Mouse (Mus musculus): ENCODE measurements around the gene Greb1. TPM values are rescaled to one million over a fixed set of nuclear protein-coding genes. Genes with fewer than 3 reads are reported as not detected.

Gene Greb1
- polyA plus RNA-seq, 1 experiment from 2014 or later: 17.2 TPM

GRCm38 (mm10) chr12:16656906-16657875 is 143.5 kb downstream of the Greb1 start:
- DNase-seq (ENCODE audit: low spot score): no peak
- Histone ChIP-seq H3K9me3 (no peaks in the 10 kb centered on the region), H3K4me3 (no peak overlapping the region), H3K27me3 (replicated peaks; ENCODE audit: low read depth, poor library complexity, severe bottlenecking) (peaks cover 43% of the 10 kb centered on the region), H3K4me1 (peaks cover 7% of the 10 kb centered on the region; the same call in 1 of the 2 replicates), H3K27ac (replicated peaks) (no peak overlapping the region), H3K36me3 (replicated peaks) (no peaks in the 10 kb centered on the region)
- 84% methylated on average over 5 of the region's 5 CpGs for WGBS

- H3K27ac ChIP-seq (replicated peaks): no peak overlapping the region
- H3K27me3 ChIP-seq (replicated peaks; ENCODE audit: low read depth, poor library complexity, severe bottlenecking): peaks cover 51% of the 10 kb centered on the region
- peaks cover 7% of the 10 kb centered on the region; the same call in 1 of the 2 replicates for H3K4me1 ChIP-seq
- H3K4me3 ChIP-seq: no peak overlapping the region
- H3K9me3 ChIP-seq: no peaks in the 10 kb centered on the region
- H3K36me3 ChIP-seq (replicated peaks): no peaks in the 10 kb centered on the region
- no peak for DNase-seq (ENCODE audit: low spot score)
- WGBS: 76% methylated on average over 4 of the region's 4 CpGs
Observed at GRCm38 (mm10) chr12:16655604-16656003, 145.1 kb downstream of the Greb1 start.

GRCm38 (mm10) chr12:16653332-16654093 is 147.2 kb downstream of the Greb1 start, which contains the start of gene Ntsr2:
Gene Ntsr2 (plus strand): TSS chr12:16653382.
- peak; percentile 83 for DNase-seq (ENCODE audit: low spot score)
- Histone ChIP-seq H3K27ac (replicated peaks) (no peak within 1 kb of the TSS), H3K36me3 (replicated peaks) (no peaks in the 10 kb centered on the region), H3K27me3 (replicated peaks; ENCODE audit: low read depth, poor library complexity, severe bottlenecking) (peaks cover 51% of the 10 kb centered on the region), H3K4me1 (peaks cover 7% of the 10 kb centered on the region; the same call in 1 of the 2 replicates), H3K4me3 (peak within 1 kb of the TSS; percentile 23; the same call in 1 of the 2 replicates), H3K9me3 (no peaks in the 10 kb centered on the region)
- WGBS: 7% methylated on average over 58 of the region's 58 CpGs

GRCm38 (mm10) chr12:16649819-16650218 is 150.9 kb downstream of the Greb1 start:
- no peak for DNase-seq (ENCODE audit: low spot score)
- no peak overlapping the region for H3K4me3 ChIP-seq
- peaks cover 11% of the 10 kb centered on the region; the same call in 1 of the 2 replicates for H3K4me1 ChIP-seq
- H3K36me3 ChIP-seq (replicated peaks): no peaks in the 10 kb centered on the region
- 88% methylated on average over 6 of the region's 6 CpGs for WGBS
- H3K27me3 ChIP-seq (replicated peaks; ENCODE audit: low read depth, poor library complexity, severe bottlenecking): peaks cover 33% of the 10 kb centered on the region
- no peak overlapping the region for H3K27ac ChIP-seq (replicated peaks)
- H3K9me3 ChIP-seq: no peaks in the 10 kb centered on the region

- WGBS: 91% methylated on average over 6 of the region's 6 CpGs
- peaks cover 18% of the 10 kb centered on the region for H3K27me3 ChIP-seq (replicated peaks; ENCODE audit: low read depth, poor library complexity, severe bottlenecking)
Observed at GRCm38 (mm10) chr12:16648273-16648672, 152.4 kb downstream of the Greb1 start.

GRCm38 (mm10) chr12:16646780-16647409 is 153.8 kb downstream of the Greb1 start:
- WGBS: 48% methylated on average over 9 of the region's 9 CpGs
- no peaks in the 10 kb centered on the region for H3K9me3 ChIP-seq
- H3K36me3 ChIP-seq (replicated peaks): no peaks in the 10 kb centered on the region
- H3K27ac ChIP-seq (replicated peaks): no peak overlapping the region; the same call in 1 of the 2 replicates
- H3K27me3 ChIP-seq (replicated peaks; ENCODE audit: low read depth, poor library complexity, severe bottlenecking): peaks cover 4% of the 10 kb centered on the region; the same call in 1 of the 2 replicates
- peaks cover 16% of the 10 kb centered on the region for H3K4me1 ChIP-seq
- no peak overlapping the region for H3K4me3 ChIP-seq
- DNase-seq (ENCODE audit: low spot score): no peak

More at GRCm38 (mm10) chr12:16648273-16648672, 152.4 kb downstream of the Greb1 start:
- Histone ChIP-seq H3K27ac (replicated peaks) (no peak overlapping the region), H3K4me3 (no peak overlapping the region), H3K4me1 (peaks cover 17% of the 10 kb centered on the region), H3K9me3 (no peaks in the 10 kb centered on the region), H3K36me3 (replicated peaks) (no peaks in the 10 kb centered on the region)
- DNase-seq (ENCODE audit: low spot score): no peak

- Histone ChIP-seq H3K27me3 (replicated peaks; ENCODE audit: low read depth, poor library complexity, severe bottlenecking) (no peaks in the 10 kb centered on the region), H3K4me1 (peaks cover 16% of the 10 kb centered on the region), H3K27ac (replicated peaks) (0 out of 2 replicates have a peak overlapping the region, but pooled peaks have one; percentile 77), H3K4me3 (no peak overlapping the region), H3K36me3 (replicated peaks) (no peaks in the 10 kb centered on the region), H3K9me3 (no peaks in the 10 kb centered on the region)
- 64% methylated on average over 8 of the region's 8 CpGs for WGBS
- DNase-seq (ENCODE audit: low spot score): peak; percentile 20
Observed at GRCm38 (mm10) chr12:16644698-16645097, 156.0 kb downstream of the Greb1 start.

- no peaks in the 10 kb centered on the region for H3K27me3 ChIP-seq (replicated peaks; ENCODE audit: low read depth, poor library complexity, severe bottlenecking)
- no peaks in the 10 kb centered on the region for H3K36me3 ChIP-seq (replicated peaks)
- 57% methylated on average over 12 of the region's 12 CpGs for WGBS
- H3K27ac ChIP-seq (replicated peaks): peak overlapping the region; percentile 77
- no peaks in the 10 kb centered on the region for H3K9me3 ChIP-seq
- peaks cover 16% of the 10 kb centered on the region for H3K4me1 ChIP-seq
- no peak for DNase-seq (ENCODE audit: low spot score)
- no peak overlapping the region for H3K4me3 ChIP-seq
Observed at GRCm38 (mm10) chr12:16643508-16644345, 157.0 kb downstream of the Greb1 start.

GRCm38 (mm10) chr12:16642000-16642399 is 158.7 kb downstream of the Greb1 start:
- no peak for DNase-seq (ENCODE audit: low spot score)
- Histone ChIP-seq H3K27me3 (replicated peaks; ENCODE audit: low read depth, poor library complexity, severe bottlenecking) (no peaks in the 10 kb centered on the region), H3K27ac (replicated peaks) (no peak overlapping the region), H3K4me3 (no peak overlapping the region), H3K36me3 (replicated peaks) (no peaks in the 10 kb centered on the region), H3K9me3 (no peaks in the 10 kb centered on the region), H3K4me1 (peaks cover 20% of the 10 kb centered on the region)
- WGBS: 64% methylated on average over 5 of the region's 5 CpGs

GRCm38 (mm10) chr12:16640075-16640474 is 160.6 kb downstream of the Greb1 start:
- Histone ChIP-seq H3K4me1 (peaks cover 15% of the 10 kb centered on the region), H3K4me3 (no peak overlapping the region), H3K27me3 (replicated peaks; ENCODE audit: low read depth, poor library complexity, severe bottlenecking) (no peaks in the 10 kb centered on the region), H3K27ac (replicated peaks) (no peak overlapping the region), H3K9me3 (no peaks in the 10 kb centered on the region), H3K36me3 (replicated peaks) (no peaks in the 10 kb centered on the region)
- 88% methylated on average over 6 of the region's 6 CpGs for WGBS
- DNase-seq (ENCODE audit: low spot score): no peak

GRCm38 (mm10) chr12:16639078-16639771 is 161.5 kb downstream of the Greb1 start:
- peak; percentile 23 for DNase-seq (ENCODE audit: low spot score)
- Histone ChIP-seq H3K27me3 (replicated peaks; ENCODE audit: low read depth, poor library complexity, severe bottlenecking) (no peaks in the 10 kb centered on the region), H3K36me3 (replicated peaks) (no peaks in the 10 kb centered on the region), H3K27ac (replicated peaks) (no peak overlapping the region), H3K9me3 (no peaks in the 10 kb centered on the region), H3K4me1 (peaks cover 13% of the 10 kb centered on the region), H3K4me3 (no peak overlapping the region)
- WGBS: 73% methylated on average over 12 of the region's 12 CpGs
